Mouse (Mus musculus): ENCODE results near the gene BC035044. TPM values are rescaled to one million over a fixed set of nuclear protein-coding genes. Genes with fewer than 3 reads are reported as not detected.
"Not testable (repeated sequence)": the region's sequence is repeated elsewhere in the genome, so short reads cannot be mapped to it uniquely, and the experiment has no call there.

Gene BC035044
- total RNA-seq, 2 experiments from 2014 or later, result 0.38 TPM; not detected in 1

GRCm38 (mm10) chr6:128852766-128853165 lies 38.2 kb downstream of the BC035044 start:
- DNase-seq, result no peak
- intact Hi-C loops (cut with DNase I), result no loop called here

DNA sequence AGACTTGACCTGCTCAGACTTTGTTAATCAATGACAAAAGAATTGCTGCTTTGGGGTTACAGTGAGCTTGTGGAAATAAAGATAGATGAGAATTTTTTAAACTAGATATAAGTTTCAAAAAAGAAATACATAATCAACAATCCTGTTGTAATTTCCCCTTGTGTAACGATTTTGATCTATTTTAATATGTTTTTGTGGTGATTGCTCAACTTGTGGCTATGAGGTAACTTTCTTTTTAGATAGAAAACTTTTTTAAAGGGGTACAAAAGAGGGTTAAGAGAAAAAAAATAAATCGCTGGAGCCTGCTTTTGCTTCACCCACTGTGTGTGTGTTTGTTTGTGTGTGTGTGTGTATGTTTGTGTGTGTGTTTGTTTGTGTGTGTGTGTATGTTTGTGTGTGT lies 39.8 kb downstream of the BC035044 start:
- no peak for DNase-seq
- intact Hi-C loops (cut with DNase I), result loop anchor here (2.0 kb wide), 1 partner anchor 516 kb away; no protein-coding TSS in a partner anchor

GRCm38 (mm10) chr6:128850671-128851070 lies 40.3 kb downstream of the BC035044 start:
- no peak for DNase-seq

GRCm38 (mm10) chr6:128849902-128850301 lies 41.0 kb downstream of the BC035044 start:
- peak; percentile 42 to 62 for DNase-seq
- intact Hi-C loops (cut with DNase I), result loop anchor here (2.0 to 5.0 kb wide), 2 partner anchors 327 to 517 kb away; no protein-coding TSS in a partner anchor

More at GRCm38 (mm10) chr6:128850671-128851070, 40.3 kb downstream of the BC035044 start:
- intact Hi-C loops (cut with DNase I), result loop anchor here (2.0 kb wide), 1 partner anchor 516 kb away; no protein-coding TSS in a partner anchor

DNA sequence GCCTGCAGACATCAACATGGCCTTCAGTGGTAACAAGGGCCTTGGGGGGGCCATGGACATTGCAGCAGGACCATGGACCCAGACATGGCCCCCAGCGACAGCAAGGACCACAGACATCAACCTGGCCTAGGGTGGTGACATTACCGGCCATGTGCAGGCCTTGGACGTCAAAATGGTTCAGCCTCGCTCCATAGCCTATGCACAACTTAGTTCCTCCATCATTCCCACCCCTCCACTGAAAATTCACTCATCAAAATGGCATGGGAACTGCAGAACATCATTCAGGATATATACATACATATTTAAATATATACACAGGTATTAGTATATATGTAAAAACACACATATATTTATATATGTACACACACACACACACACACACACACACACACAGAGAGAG lies 43.5 kb downstream of the BC035044 start:
- no peak for DNase-seq
- intact Hi-C loops (cut with DNase I), result loop anchor here (5.0 kb wide), 1 partner anchor 330 kb away; no protein-coding TSS in a partner anchor

DNA sequence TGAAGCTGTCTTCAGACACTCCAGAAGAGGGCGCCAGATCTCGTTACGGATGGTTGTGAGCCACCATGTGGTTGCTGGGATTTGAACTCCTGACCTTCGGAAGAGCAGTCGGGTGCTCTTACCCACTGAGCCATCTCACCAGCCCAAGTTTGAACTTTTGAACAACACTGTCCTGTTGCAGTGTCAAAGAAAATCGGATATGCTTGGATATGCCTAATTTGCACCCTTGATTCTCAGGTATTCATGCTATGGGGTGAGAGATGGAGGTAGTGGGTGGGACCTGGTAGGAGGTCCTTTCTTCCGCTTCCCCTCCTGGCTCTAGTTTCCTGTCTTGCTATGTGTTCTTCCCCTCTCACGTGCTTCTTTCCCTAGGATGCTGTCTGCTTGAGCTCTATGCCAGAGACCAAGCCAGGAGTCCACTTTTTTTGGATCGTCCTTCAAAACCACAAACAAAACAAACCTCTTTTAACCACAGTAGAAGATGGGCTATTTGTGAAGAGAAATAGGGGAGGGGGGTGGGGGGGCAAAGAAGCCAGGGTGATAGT lies 44.9 kb downstream of the BC035044 start:
- no peak for DNase-seq
- intact Hi-C loops (cut with DNase I), result loop anchor here (5.0 kb wide), 1 partner anchor 331 kb away; no protein-coding TSS in a partner anchor

GRCm38 (mm10) chr6:128845319-128845979 lies 45.5 kb downstream of the BC035044 start:
- intact Hi-C loops (cut with DNase I), result loop anchor here (5.0 kb wide), 1 partner anchor 332 kb away; no protein-coding TSS in a partner anchor
- DNase-seq, result peak; percentile 91 to 92

- intact Hi-C loops (cut with DNase I), result loop anchor here (5.0 kb wide), 2 partner anchors 333 to 683 kb away; no protein-coding TSS in a partner anchor
- no peak for DNase-seq
Measured at GRCm38 (mm10) chr6:128844586-128845080, 46.3 kb downstream of the BC035044 start.

DNA sequence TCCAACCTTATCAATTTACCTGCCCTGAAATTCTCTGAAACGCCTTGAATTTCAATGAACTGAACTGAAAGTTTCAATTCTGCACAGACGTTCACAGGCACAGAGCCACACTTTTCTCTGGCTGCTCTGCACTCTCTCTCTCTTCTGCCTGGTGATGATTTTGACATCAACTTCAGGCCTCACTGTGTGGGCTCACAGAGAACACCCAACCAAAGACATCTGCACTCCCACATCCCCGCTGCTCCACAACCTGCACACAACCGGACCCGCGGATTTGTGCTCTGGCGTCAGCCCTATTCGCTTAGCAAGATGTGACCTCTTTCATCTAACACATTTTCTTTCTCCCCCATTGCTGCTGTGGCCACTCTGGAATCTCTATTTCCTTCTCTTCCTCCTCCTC lies 46.8 kb downstream of the BC035044 start:
- intact Hi-C loops (cut with DNase I), result loop anchor here (5.0 kb wide), 1 partner anchor 683 kb away; no protein-coding TSS in a partner anchor
- no peak for DNase-seq

GRCm38 (mm10) chr6:128843479-128843992 lies 47.4 kb downstream of the BC035044 start:
- intact Hi-C loops (cut with DNase I), result loop anchor here (5.0 kb wide), 1 partner anchor 684 kb away; no protein-coding TSS in a partner anchor
- peak; percentile 76 to 79 for DNase-seq

DNA sequence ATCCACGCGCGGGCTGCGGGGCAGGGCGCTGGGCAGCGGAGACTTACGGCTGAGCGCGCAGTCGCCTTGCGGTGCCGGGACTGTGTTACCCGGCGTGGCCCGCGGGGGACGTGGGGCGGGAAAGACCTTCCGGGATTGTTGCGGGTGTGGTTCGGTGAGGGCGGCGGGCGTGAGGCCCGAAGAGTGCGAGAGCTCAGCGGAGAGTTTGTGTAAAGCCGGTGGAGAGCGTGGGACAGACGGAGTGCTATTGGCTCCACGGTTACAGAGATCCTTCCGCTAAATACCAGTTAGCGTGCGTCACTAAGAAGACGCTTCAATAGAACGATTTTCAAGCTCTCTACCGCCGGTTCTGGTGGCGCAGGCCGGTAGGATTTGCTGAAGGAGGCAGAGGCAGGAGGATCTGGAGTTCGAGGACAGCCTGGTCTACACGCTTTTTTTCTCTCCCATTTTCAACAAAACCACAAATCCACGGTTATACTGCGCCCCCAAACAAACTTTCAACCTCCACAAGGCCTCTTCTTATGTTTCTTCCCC lies 47.9 kb downstream of the BC035044 start:
- peak; percentile 90 to 94 for DNase-seq
- intact Hi-C loops (cut with DNase I), result loop anchor here (5.0 kb wide), 1 partner anchor 684 kb away; no protein-coding TSS in a partner anchor

DNA sequence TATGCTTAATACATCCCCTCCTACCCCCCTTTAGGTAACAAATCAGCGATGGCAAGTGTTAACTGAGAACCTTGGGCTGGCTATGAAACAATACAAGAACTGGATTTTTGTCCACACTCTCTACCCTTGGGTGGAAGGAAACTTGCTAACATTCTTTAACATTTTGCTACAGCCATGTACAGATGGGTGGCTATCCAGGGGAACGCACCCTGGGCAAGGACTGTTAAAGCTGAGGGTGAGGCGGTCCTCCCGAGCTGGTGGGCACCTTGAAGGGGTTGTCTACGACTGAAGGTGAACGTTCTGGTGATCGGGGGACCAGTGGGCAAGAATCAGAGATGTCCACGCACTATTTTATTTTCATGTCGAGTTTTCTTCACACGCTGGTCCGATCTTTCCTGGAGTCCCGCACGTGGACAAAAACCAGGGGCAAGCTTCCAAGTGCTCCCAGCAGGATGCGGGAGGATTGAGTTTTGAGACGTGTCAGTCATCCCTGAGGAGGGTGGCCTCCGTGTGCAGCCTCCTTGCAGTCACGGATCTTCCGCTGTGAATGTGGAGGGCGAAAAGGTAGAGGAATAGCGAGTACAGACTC lies 48.5 kb downstream of the BC035044 start:
- DNase-seq, result no peak
- intact Hi-C loops (cut with DNase I), result loop anchor here (5.0 kb wide), 1 partner anchor 685 kb away; no protein-coding TSS in a partner anchor

- no peak for DNase-seq
- intact Hi-C loops (cut with DNase I), result loop anchor here (2.0 to 5.0 kb wide), 2 partner anchors 13 to 686 kb away; no protein-coding TSS in a partner anchor
Measured at GRCm38 (mm10) chr6:128841327-128842089, 49.4 kb downstream of the BC035044 start.

- intact Hi-C loops (cut with DNase I), result loop anchor here (1.0 to 5.0 kb wide), 3 partner anchors 14 to 687 kb away; no protein-coding TSS in a partner anchor
- not testable (repeated sequence) for DNase-seq
Measured at GRCm38 (mm10) chr6:128840669-128841068, 50.3 kb downstream of the BC035044 start.

- intact Hi-C loops (cut with DNase I), result loop anchor here (1.0 to 5.0 kb wide), 4 partner anchors 15 to 687 kb away; no protein-coding TSS in a partner anchor
- no peak for DNase-seq
Measured at GRCm38 (mm10) chr6:128839921-128840320, 51.0 kb downstream of the BC035044 start.

DNA sequence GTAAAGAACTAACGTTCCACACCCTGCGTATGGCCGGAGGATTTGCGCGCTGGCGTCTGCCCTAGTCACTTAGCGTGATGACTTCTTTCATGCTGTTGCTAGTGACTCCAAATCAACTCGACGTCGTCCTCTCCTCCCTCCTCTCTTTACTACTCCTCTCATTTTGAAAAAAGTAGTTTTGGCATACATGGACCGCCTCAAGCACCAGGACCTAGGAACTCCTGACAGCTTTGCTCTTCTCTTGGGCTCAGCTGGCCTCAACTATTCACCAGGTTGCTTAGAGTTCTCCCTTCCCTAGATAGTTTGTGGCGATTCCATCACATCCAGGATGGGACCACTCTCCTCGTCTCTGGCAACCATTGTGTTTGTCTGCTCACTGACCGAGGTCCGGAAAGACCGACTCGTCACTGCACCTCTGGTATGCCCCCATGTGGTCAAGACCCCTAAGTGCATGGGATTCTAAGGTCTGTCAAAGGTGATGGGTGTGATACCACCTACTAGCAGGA lies 51.6 kb downstream of the BC035044 start:
- DNase-seq, result peak; percentile 86 to 88
- intact Hi-C loops (cut with DNase I), result loop anchor here (1.0 kb wide), 1 partner anchor 106 kb away; no protein-coding TSS in a partner anchor

- DNase-seq, result peak; percentile 93 to 95
- intact Hi-C loops (cut with DNase I), result loop anchor here (1.0 kb wide), 3 partner anchors 35 to 107 kb away; no protein-coding TSS in a partner anchor
Measured at GRCm38 (mm10) chr6:128838342-128839265, 52.3 kb downstream of the BC035044 start.
